Comparison of ENCODE assay signal across 8 mouse cellular contexts in genomic region chr6:124718703-124719102, GRCm38 (mm10). TPM values are rescaled to one million over a fixed set of nuclear protein-coding genes. Genes with fewer than 3 reads are reported as not detected.
DNase-seq lines count a peak whose midpoint lies in the region; ATAC-seq and TF ChIP-seq lines count a peak whose summit lies in the region.

No protein-coding gene starts in this region.

- peak overlapping the region; percentile 23 for H3K4me3 ChIP-seq in forebrain, embryonic 10.5 days
- no peak overlapping the region for H3K4me3 ChIP-seq in forebrain, embryonic 11.5 days (ENCODE audit: low read depth, low read length)
- peak overlapping the region; percentile 78 for H3K4me3 ChIP-seq in E14TG2a.4 (replicated peaks; ENCODE audit: low read length)
- peak overlapping the region; percentile 38 for H3K4me3 ChIP-seq in kidney, embryonic 14.5 days (ENCODE audit: low read length)
- peak overlapping the region; percentile 44 for H3K4me3 ChIP-seq in lung, embryonic 15.5 days

- 44% methylated on average over 15 of the region's 16 CpGs for WGBS in forebrain, embryonic 10.5 days
- 51% methylated on average over 16 of the region's 16 CpGs for WGBS in forebrain, embryonic 11.5 days
- WGBS in kidney, embryonic 14.5 days: 66% methylated on average over 15 of the region's 16 CpGs
- WGBS in lung, embryonic 15.5 days: 48% methylated on average over 16 of the region's 16 CpGs

- H3K9ac ChIP-seq in forebrain, embryonic 11.5 days (ENCODE audit: low read length): no peak overlapping the region
- peak overlapping the region; percentile 53 for H3K9ac ChIP-seq in kidney, embryonic 14.5 days (ENCODE audit: low read depth, low read length)
- peak overlapping the region; percentile 41 for H3K9ac ChIP-seq in lung, embryonic 15.5 days

- TF ChIP-seq CTCF in E14TG2a.4 (conservative IDR thresholded peaks at IDR 0.05; ENCODE audit: low read length): no peak

- peaks cover 36% of the 10 kb centered on the region for H3K4me1 ChIP-seq in forebrain, embryonic 10.5 days
- no peaks in the 10 kb centered on the region; the same call in 1 of the 2 replicates for H3K4me1 ChIP-seq in forebrain, embryonic 11.5 days (replicated peaks; ENCODE audit: control insufficient read depth, insufficient read depth, low read length)
- peaks cover 84% of the 10 kb centered on the region for H3K4me1 ChIP-seq in E14TG2a.4 (replicated peaks; ENCODE audit: low read depth, low read length)
- H3K4me1 ChIP-seq in kidney, embryonic 14.5 days (ENCODE audit: control insufficient read depth, insufficient read depth, low read length): peaks cover 3% of the 10 kb centered on the region
- peaks cover 5% of the 10 kb centered on the region for H3K4me1 ChIP-seq in lung, embryonic 15.5 days

- no peak overlapping the region for H3K4me2 ChIP-seq in forebrain, embryonic 11.5 days (ENCODE audit: low read depth, low read length, severe bottlenecking)
- H3K4me2 ChIP-seq in kidney, embryonic 14.5 days (replicated peaks; ENCODE audit: low read depth, low read length): peak overlapping the region; percentile 31; the same call in 1 of the 2 replicates
- peak overlapping the region; percentile 57 for H3K4me2 ChIP-seq in lung, embryonic 15.5 days

- no peaks in the 10 kb centered on the region for H3K27me3 ChIP-seq in forebrain, embryonic 10.5 days (ENCODE audit: poor library complexity, severe bottlenecking)
- no peaks in the 10 kb centered on the region for H3K27me3 ChIP-seq in forebrain, embryonic 11.5 days (ENCODE audit: control insufficient read depth, insufficient read depth, low read length)
- no peaks in the 10 kb centered on the region for H3K27me3 ChIP-seq in E14TG2a.4 (ENCODE audit: insufficient read depth, low read length)
- H3K27me3 ChIP-seq in kidney, embryonic 14.5 days (ENCODE audit: control insufficient read depth, insufficient read depth, low read length): no peaks in the 10 kb centered on the region
- H3K27me3 ChIP-seq in lung, embryonic 15.5 days: no peaks in the 10 kb centered on the region

- no peaks in the 10 kb centered on the region for H3K9me3 ChIP-seq in forebrain, embryonic 10.5 days
- no peaks in the 10 kb centered on the region for H3K9me3 ChIP-seq in forebrain, embryonic 11.5 days (ENCODE audit: control insufficient read depth, low read length)
- H3K9me3 ChIP-seq in E14TG2a.4 (ENCODE audit: low read length): no peaks in the 10 kb centered on the region
- no peaks in the 10 kb centered on the region for H3K9me3 ChIP-seq in kidney, embryonic 14.5 days (ENCODE audit: control insufficient read depth, low read length)
- H3K9me3 ChIP-seq in lung, embryonic 15.5 days: no peaks in the 10 kb centered on the region

- no peak for ATAC-seq in forebrain, embryonic 11.5 days (replicated peaks; ENCODE audit: low FRiP score)
- ATAC-seq in kidney, embryonic 14.5 days (ENCODE audit: low FRiP score, low TSS enrichment): peak; percentile 20; the same call in 1 of the 2 replicates
- ATAC-seq in lung, embryonic 15.5 days (ENCODE audit: borderline replicate concordance, extremely low read depth, low FRiP score, low TSS enrichment): peak; percentile 71
- ATAC-seq in megakaryocyte-erythroid progenitor cell, adult 5-6 weeks (replicated peaks; ENCODE audit: low FRiP score, low TSS enrichment, poor library complexity, severe bottlenecking): no peak

- H3K27ac ChIP-seq in forebrain, embryonic 10.5 days: peak overlapping the region; percentile 67
- no peak overlapping the region for H3K27ac ChIP-seq in forebrain, embryonic 11.5 days (ENCODE audit: low read depth, low read length)
- H3K27ac ChIP-seq in kidney, embryonic 14.5 days (ENCODE audit: low read depth, low read length): peak overlapping the region; percentile 65
- peak overlapping the region; percentile 90 for H3K27ac ChIP-seq in lung, embryonic 15.5 days

- DNase-seq in forebrain, embryonic 10.5 days (ENCODE audit: extremely low spot score, low spot score): no peak
- DNase-seq in forebrain, embryonic 11.5 days (ENCODE audit: low spot score): no peak
- no peak for DNase-seq in MN1 (ENCODE audit: low spot score)
- no peak for DNase-seq in spleen, postnatal 10 days (ENCODE audit: low spot score in 2 of 2)

- H3K36me3 ChIP-seq in forebrain, embryonic 10.5 days (replicated peaks): peaks cover 47% of the 10 kb centered on the region
- H3K36me3 ChIP-seq in forebrain, embryonic 11.5 days (ENCODE audit: control insufficient read depth, insufficient read depth, low read length): peaks cover 5% of the 10 kb centered on the region; the same call in 1 of the 2 replicates
- H3K36me3 ChIP-seq in E14TG2a.4 (ENCODE audit: insufficient read depth, low read length): peaks cover 66% of the 10 kb centered on the region
- H3K36me3 ChIP-seq in kidney, embryonic 14.5 days (ENCODE audit: control insufficient read depth, insufficient read depth, low read length): peaks cover 40% of the 10 kb centered on the region
- H3K36me3 ChIP-seq in lung, embryonic 15.5 days: peaks cover 35% of the 10 kb centered on the region

RNA-seq across cellular contexts. Expression of gene Phb2, which starts 6.6 kb away (rescaled TPM):
- 490 and 492 TPM in 2 replicates for polyA plus RNA-seq in forebrain, embryonic 10.5 days (2016; fragmentation: Nextera tagmentation; extraction: Ambion mirVana)
- polyA plus RNA-seq in forebrain, embryonic 11.5 days (2014; fragmentation: Nextera tagmentation; extraction: Ambion mirVana): 376 and 404 TPM in 2 replicates
- 341 and 402 TPM in 2 replicates for polyA plus RNA-seq in kidney, embryonic 14.5 days (2014; fragmentation: Nextera tagmentation; extraction: Ambion mirVana)
- polyA plus RNA-seq in lung, embryonic 15.5 days (2015; fragmentation: Nextera tagmentation; extraction: Ambion mirVana): 327 and 340 TPM in 2 replicates
- 467 and 537 TPM in 2 replicates for total RNA-seq in megakaryocyte-erythroid progenitor cell, adult 5-6 weeks (2014; fragmentation: Nextera tagmentation)
- total RNA-seq in megakaryocyte-erythroid progenitor cell, adult 5-6 weeks (2017): 474 and 558 TPM in 2 replicates

RNA-seq across cellular contexts. Expression of gene Emg1, which starts 6.7 kb away (rescaled TPM):
- polyA plus RNA-seq in forebrain, embryonic 10.5 days (2016; fragmentation: Nextera tagmentation; extraction: Ambion mirVana): 255 and 270 TPM in 2 replicates
- 227 and 228 TPM in 2 replicates for polyA plus RNA-seq in forebrain, embryonic 11.5 days (2014; fragmentation: Nextera tagmentation; extraction: Ambion mirVana)
- polyA plus RNA-seq in kidney, embryonic 14.5 days (2014; fragmentation: Nextera tagmentation; extraction: Ambion mirVana): 233 and 278 TPM in 2 replicates
- polyA plus RNA-seq in lung, embryonic 15.5 days (2015; fragmentation: Nextera tagmentation; extraction: Ambion mirVana): 199 and 200 TPM in 2 replicates
- 242 and 387 TPM in 2 replicates for total RNA-seq in megakaryocyte-erythroid progenitor cell, adult 5-6 weeks (2014; fragmentation: Nextera tagmentation)
- 375 and 422 TPM in 2 replicates for total RNA-seq in megakaryocyte-erythroid progenitor cell, adult 5-6 weeks (2017)

RNA-seq across cellular contexts. Expression of gene Ptpn6, which starts 19.8 kb away (rescaled TPM):
- 4.8 and 5.2 TPM in 2 replicates for polyA plus RNA-seq in forebrain, embryonic 10.5 days (2016; fragmentation: Nextera tagmentation; extraction: Ambion mirVana)
- polyA plus RNA-seq in forebrain, embryonic 11.5 days (2014; fragmentation: Nextera tagmentation; extraction: Ambion mirVana): 4.8 and 4.9 TPM in 2 replicates
- 10.0 and 12.9 TPM in 2 replicates for polyA plus RNA-seq in kidney, embryonic 14.5 days (2014; fragmentation: Nextera tagmentation; extraction: Ambion mirVana)
- polyA plus RNA-seq in lung, embryonic 15.5 days (2015; fragmentation: Nextera tagmentation; extraction: Ambion mirVana): 17.3 and 24.3 TPM in 2 replicates
- total RNA-seq in megakaryocyte-erythroid progenitor cell, adult 5-6 weeks (2014; fragmentation: Nextera tagmentation): 65.4 and 76.0 TPM in 2 replicates
- 189 and 237 TPM in 2 replicates for total RNA-seq in megakaryocyte-erythroid progenitor cell, adult 5-6 weeks (2017)

RNA-seq across cellular contexts. Expression of gene Grcc10, which starts 22.5 kb away (rescaled TPM):
- polyA plus RNA-seq in forebrain, embryonic 10.5 days (2016; fragmentation: Nextera tagmentation; extraction: Ambion mirVana): 397 and 415 TPM in 2 replicates
- polyA plus RNA-seq in forebrain, embryonic 11.5 days (2014; fragmentation: Nextera tagmentation; extraction: Ambion mirVana): 509 and 514 TPM in 2 replicates
- 564 and 762 TPM in 2 replicates for polyA plus RNA-seq in kidney, embryonic 14.5 days (2014; fragmentation: Nextera tagmentation; extraction: Ambion mirVana)
- 406 and 416 TPM in 2 replicates for polyA plus RNA-seq in lung, embryonic 15.5 days (2015; fragmentation: Nextera tagmentation; extraction: Ambion mirVana)
- 110 and 141 TPM in 2 replicates for total RNA-seq in megakaryocyte-erythroid progenitor cell, adult 5-6 weeks (2014; fragmentation: Nextera tagmentation)
- total RNA-seq in megakaryocyte-erythroid progenitor cell, adult 5-6 weeks (2017): 66.5 and 83.5 TPM in 2 replicates

RNA-seq across cellular contexts. Expression of gene Gm45234, which starts 37.1 kb away (rescaled TPM):
- polyA plus RNA-seq in forebrain, embryonic 10.5 days (2016; fragmentation: Nextera tagmentation; extraction: Ambion mirVana): not detected in 2 replicates
- polyA plus RNA-seq in forebrain, embryonic 11.5 days (2014; fragmentation: Nextera tagmentation; extraction: Ambion mirVana): not detected in 2 replicates
- polyA plus RNA-seq in kidney, embryonic 14.5 days (2014; fragmentation: Nextera tagmentation; extraction: Ambion mirVana): not detected in 2 replicates
- polyA plus RNA-seq in lung, embryonic 15.5 days (2015; fragmentation: Nextera tagmentation; extraction: Ambion mirVana): not detected in 2 replicates
- total RNA-seq in megakaryocyte-erythroid progenitor cell, adult 5-6 weeks (2014; fragmentation: Nextera tagmentation): not detected in 2 replicates
- total RNA-seq in megakaryocyte-erythroid progenitor cell, adult 5-6 weeks (2017): not detected in 2 replicates

Comparison
In these comparisons a context has a peak if more than half of its experiments do, and no peak if none do; other contexts are left out.
1. ATAC-seq: peak in kidney, embryonic 14.5 days (single experiment) and lung, embryonic 15.5 days (single experiment); none in forebrain, embryonic 11.5 days (single experiment) and megakaryocyte-erythroid progenitor cell, adult 5-6 weeks (single experiment).